Mouse (Mus musculus) activated CD4-positive, CD25-positive, alpha-beta regulatory T cell (primary cell): ENCODE measurements around the gene Olfr224. TPM values are rescaled to one million over a fixed set of nuclear protein-coding genes. Genes with fewer than 3 reads are reported as not detected.

Experiments
- polyA plus RNA-seq, 2 experiments: library from polyadenylated mRNA; unstranded; fragments of 100-300 nt; shearing (Covaris generic); gene quantifications; one replicate each; pipeline ENCODE4 v1.2.1; 2017

Olfr224 gene
- polyA plus RNA-seq, result not detected

DNA sequence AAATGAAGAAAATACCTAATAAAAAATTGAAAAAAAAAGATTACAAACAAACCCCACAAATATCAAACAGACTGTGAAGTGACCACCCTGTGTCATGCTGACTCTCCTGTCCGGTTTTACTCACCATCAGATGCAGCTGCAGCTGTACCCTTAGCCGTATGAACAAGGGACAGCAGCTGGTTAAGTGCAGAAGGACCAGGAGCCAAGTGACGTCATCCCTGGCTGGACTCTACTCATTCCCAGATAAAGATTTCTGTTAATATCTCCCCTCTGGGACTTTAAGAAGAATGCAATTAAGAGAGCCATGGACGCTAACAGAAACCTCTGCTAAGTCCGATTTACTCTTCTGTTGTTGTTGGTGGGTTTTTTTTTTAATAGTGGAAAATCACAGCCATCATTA lies at the start of gene Olfr224:
Olfr224 (minus strand) TSS at position 149 of the 400 bp plus-strand sequence.

DNA sequence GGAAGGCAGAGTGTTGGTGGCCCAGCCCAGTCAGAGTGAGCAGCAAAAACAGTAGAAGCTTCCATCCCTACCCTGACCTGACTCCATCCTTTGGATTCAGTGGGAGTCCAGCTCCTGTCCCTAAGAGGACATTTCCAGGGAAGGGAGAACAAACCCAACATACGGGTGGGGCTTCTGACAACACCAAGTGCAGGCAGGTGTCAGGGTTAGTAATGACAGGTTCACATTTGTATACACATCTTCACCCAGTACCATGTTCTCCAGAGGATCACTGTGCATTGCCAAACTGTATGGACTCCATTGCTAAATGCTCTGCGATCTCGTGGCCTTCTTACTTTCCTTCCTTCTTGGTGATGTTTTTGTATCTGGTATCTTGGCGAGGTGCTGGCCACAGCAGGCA lies 45.6 kb upstream of the Olfr224 start, which contains the start of gene 2210407C18Rik:
2210407C18Rik (minus strand) TSS at position 101 of the 400 bp plus-strand sequence.

DNA sequence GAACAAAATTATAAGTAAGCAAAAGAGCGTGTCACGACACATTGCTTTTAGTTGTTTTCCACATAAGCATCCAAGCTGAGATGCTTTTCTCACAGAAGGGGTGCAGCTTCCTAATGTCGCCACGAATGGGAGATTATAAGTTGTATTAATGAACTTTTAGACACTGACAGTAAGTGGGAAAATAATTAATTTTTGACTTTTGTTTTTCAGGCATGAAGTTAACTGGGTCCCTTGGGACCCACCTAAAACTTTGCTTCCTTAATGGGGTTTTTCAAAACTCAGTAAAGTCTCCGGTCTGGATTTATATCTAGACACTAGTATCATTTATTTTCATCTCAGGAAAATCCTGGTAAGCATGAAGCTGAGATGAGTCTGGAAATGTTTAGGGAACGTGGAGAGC lies 24.5 kb upstream of the Olfr224 start, which contains the start of gene Olfr324:
Olfr324 (plus strand) TSS at position 301 of the 400 bp plus-strand sequence.

DNA sequence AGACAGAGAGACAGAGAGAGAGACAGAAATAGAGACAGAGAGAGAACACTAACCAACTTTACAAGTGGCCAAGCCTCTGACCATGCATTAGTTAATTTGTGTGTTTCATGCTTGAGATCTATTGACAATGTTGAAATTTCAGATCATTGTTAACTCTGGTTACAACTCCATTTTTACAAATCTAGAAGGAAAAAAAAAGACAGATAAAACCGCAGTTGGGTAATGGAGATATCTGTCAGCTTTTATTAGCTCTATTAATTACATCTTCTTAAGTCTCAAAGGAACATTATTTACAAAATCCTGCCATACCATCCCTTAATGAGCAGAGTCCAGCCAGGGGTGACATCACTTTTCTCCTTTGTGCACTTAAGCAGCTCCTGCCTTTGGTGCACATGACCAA lies 7.1 kb upstream of the Olfr224 start, which contains the start of gene Olfr325:
Olfr325 (plus strand) TSS at position 301 of the 400 bp plus-strand sequence.

DNA sequence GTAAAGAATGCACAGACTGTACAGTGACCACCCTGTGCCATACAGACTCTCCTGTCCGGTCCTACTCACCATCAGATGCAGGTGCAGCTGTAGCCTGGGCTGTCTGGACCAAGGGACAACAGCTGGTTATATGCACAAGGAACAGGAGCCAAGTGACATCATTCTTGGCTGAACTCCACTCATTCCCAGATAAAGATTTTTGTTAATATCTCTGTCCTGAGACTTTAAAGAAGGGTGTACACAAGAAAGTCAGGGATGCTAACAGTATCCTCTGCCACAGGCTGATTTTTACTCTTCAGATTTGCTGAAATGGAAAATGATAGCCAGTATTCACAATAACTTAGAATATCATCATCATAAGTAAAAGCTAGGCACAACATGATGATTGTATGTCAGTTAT lies 14.8 kb downstream of the Olfr224 start, which contains the start of gene Olfr328:
Olfr328 (minus strand) TSS at position 101 of the 400 bp plus-strand sequence.

DNA sequence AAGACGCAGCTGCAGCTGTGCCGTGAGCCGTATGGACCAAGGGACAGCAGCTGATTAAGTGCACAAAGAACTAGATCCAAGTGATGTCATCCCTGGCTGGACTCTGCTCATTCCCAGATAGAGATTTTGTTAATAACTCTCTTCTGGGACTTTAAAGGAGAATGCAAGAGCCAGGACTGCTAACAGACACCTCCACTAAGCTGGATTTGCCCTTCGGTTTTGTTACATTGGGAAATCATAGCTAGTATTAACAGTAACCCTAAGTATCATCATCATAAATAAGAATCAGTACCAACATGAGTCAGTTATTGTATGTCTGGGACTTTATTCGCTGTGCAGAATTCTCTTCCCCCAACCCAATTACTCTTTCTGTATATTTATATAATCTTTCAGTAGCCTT lies 24.0 kb downstream of the Olfr224 start, which contains the start of gene Olfr329-ps:
Olfr329-ps (minus strand) TSS at position 101 of the 400 bp plus-strand sequence.

DNA sequence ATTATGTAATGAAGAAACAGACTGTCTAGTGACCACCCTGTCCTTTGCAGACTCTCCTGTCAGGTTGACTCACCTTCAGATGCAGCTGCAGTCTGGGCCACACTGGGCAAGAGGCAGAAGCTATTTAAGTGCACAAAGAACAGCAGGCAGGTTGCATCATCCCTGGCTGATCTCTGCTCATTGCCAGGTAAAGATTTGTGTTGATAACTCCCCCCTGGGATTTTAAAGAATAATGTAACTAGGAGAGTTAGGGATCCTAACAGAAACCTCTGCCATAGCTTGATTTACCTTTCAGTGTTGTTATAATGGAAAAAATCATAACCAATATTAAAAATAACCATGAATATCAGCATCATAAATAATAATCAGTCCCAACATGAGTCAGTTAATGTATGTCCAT lies 35.6 kb downstream of the Olfr224 start, which contains the start of gene Olfr330:
Olfr330 (minus strand) TSS at position 101 of the 400 bp plus-strand sequence.

Other genes with a start within 250 kb of the Olfr224 start
- gene Zfp672, start 240.2 kb downstream of the Olfr224 start, polyA plus RNA-seq, result 10 to 100 TPM; 29.7 to 51.5 TPM
- 10 to 100 TPM; 11.3 to 19.7 TPM for gene Sh3bp5l, start 239.8 kb downstream of the Olfr224 start, polyA plus RNA-seq
- gene Lypd8, start 191.5 kb downstream of the Olfr224 start, polyA plus RNA-seq, result under 1 TPM in 1 of 2 experiments, not detected in 1; 0.21 TPM
- gene 1810065E05Rik, start 149.4 kb downstream of the Olfr224 start, polyA plus RNA-seq, result not detected
- under 1 TPM in 1 of 2 experiments, not detected in 1; 0.12 TPM for gene Gm12253, start 138.0 kb downstream of the Olfr224 start, polyA plus RNA-seq
- not detected for gene Lypd9, start 117.6 kb downstream of the Olfr224 start, polyA plus RNA-seq
- not detected for gene Olfr30, start 108.3 kb downstream of the Olfr224 start, polyA plus RNA-seq
- gene Olfr332, start 78.0 kb downstream of the Olfr224 start, polyA plus RNA-seq, result under 1 TPM in 1 of 2 experiments, not detected in 1; 0.10 TPM
- gene Olfr331, start 68.0 kb downstream of the Olfr224 start, polyA plus RNA-seq, result not detected
- gene Olfr330, start 35.7 kb downstream of the Olfr224 start, polyA plus RNA-seq, result not detected
- not detected for gene Olfr329-ps, start 24.1 kb downstream of the Olfr224 start, polyA plus RNA-seq
- not detected for gene Olfr328, start 14.9 kb downstream of the Olfr224 start, polyA plus RNA-seq
- not detected for gene Olfr325, start 7.2 kb upstream of the Olfr224 start, polyA plus RNA-seq
- gene Olfr324, start 24.6 kb upstream of the Olfr224 start, polyA plus RNA-seq, result not detected
- gene 2210407C18Rik, start 45.5 kb upstream of the Olfr224 start, polyA plus RNA-seq, result not detected
- under 1 TPM in 1 of 2 experiments, not detected in 1; 0.14 TPM for gene Olfr323, start 59.9 kb upstream of the Olfr224 start, polyA plus RNA-seq
- under 1 TPM; 0.21 to 0.43 TPM for gene Trim58, start 69.9 kb upstream of the Olfr224 start, polyA plus RNA-seq
- gene Olfr322, start 88.2 kb upstream of the Olfr224 start, polyA plus RNA-seq, result not detected
- gene Olfr320, start 110.5 kb upstream of the Olfr224 start, polyA plus RNA-seq, result not detected
- gene Olfr319, start 128.6 kb upstream of the Olfr224 start, polyA plus RNA-seq, result not detected
- gene Olfr318, start 153.5 kb upstream of the Olfr224 start, polyA plus RNA-seq, result under 1 TPM; 0.05 to 0.11 TPM
- gene Olfr317, start 168.7 kb upstream of the Olfr224 start, polyA plus RNA-seq, result not detected
- not detected for gene Olfr316, start 182.2 kb upstream of the Olfr224 start, polyA plus RNA-seq
- under 1 TPM in 1 of 2 experiments, not detected in 1; 0.11 TPM for gene Olfr315, start 202.6 kb upstream of the Olfr224 start, polyA plus RNA-seq
- gene Olfr314, start 212.4 kb upstream of the Olfr224 start, polyA plus RNA-seq, result under 1 TPM in 1 of 2 experiments, not detected in 1; 0.20 TPM
- gene Fam183b, start 231.4 kb upstream of the Olfr224 start, polyA plus RNA-seq, result not detected
- not detected for gene Olfr313, start 244.4 kb upstream of the Olfr224 start, polyA plus RNA-seq